Mouse (Mus musculus): ENCODE measurements around the gene Pakap. TPM values are rescaled to one million over a fixed set of nuclear protein-coding genes. Genes with fewer than 3 reads are reported as not detected.

Pakap gene
- polyA plus RNA-seq, 1 experiment from 2014 or later = 12.7 TPM

DNA sequence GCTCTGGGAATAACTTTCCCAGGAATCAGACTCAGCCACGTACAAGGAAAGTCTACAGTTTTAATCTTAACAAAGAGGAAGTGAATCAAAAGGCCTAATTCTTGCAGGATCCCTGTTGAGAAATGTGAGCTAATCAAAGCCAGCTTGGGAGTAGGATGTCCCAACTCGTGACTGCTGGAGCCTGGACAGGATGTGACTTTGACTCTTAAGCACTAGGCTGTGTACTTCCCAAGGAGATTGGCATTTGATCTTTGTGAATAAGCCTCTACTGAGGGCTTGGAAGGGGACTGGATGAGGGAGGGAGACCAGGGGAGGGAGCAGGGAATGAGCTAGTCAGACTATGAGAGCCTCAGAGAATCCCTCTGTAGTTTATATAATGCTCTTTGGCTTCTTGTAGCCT is 298.1 kb downstream of the Pakap start:
- 19% methylated on average over 2 of the region's 2 CpGs for WGBS
- H3K9me3 ChIP-seq (replicated peaks; ENCODE audit: control insufficient read depth, low read length, poor library complexity, severe bottlenecking) = no peaks in the 10 kb centered on the region
- no peak overlapping the region for H3K9ac ChIP-seq (ENCODE audit: low read depth, low read length)
- ATAC-seq = peak; percentile 54; the same call in 1 of the 2 replicates
- H3K27ac ChIP-seq (ENCODE audit: low read length) = no peak overlapping the region
- H3K4me1 ChIP-seq (ENCODE audit: control insufficient read depth, insufficient read depth, low read length) = peaks cover 6% of the 10 kb centered on the region; the same call in 1 of the 2 replicates
- no peaks in the 10 kb centered on the region for H3K36me3 ChIP-seq (ENCODE audit: control insufficient read depth, insufficient read depth, low read length)
- H3K4me2 ChIP-seq (ENCODE audit: low read length) = no peak overlapping the region
- H3K4me3 ChIP-seq (ENCODE audit: low read depth, low read length) = no peak overlapping the region
- no peaks in the 10 kb centered on the region for H3K27me3 ChIP-seq (ENCODE audit: control insufficient read depth, insufficient read depth, low read depth, low read length)

- no peak; the same call in 1 of the 2 replicates for ATAC-seq
- WGBS = 64% methylated on average over 9 of the region's 9 CpGs
- no peak overlapping the region for H3K27ac ChIP-seq (ENCODE audit: low read length)
- no peak overlapping the region for H3K9ac ChIP-seq (ENCODE audit: low read depth, low read length)
- 0 out of 2 replicates have a peak overlapping the region, but pooled peaks have one; percentile 8 for H3K4me2 ChIP-seq (ENCODE audit: low read length)
- H3K36me3 ChIP-seq (ENCODE audit: control insufficient read depth, insufficient read depth, low read length) = no peaks in the 10 kb centered on the region
- peaks cover 6% of the 10 kb centered on the region; the same call in 1 of the 2 replicates for H3K4me1 ChIP-seq (ENCODE audit: control insufficient read depth, insufficient read depth, low read length)
- no peak overlapping the region for H3K4me3 ChIP-seq (ENCODE audit: low read depth, low read length)
- H3K9me3 ChIP-seq (replicated peaks; ENCODE audit: control insufficient read depth, low read length, poor library complexity, severe bottlenecking) = no peaks in the 10 kb centered on the region
- no peaks in the 10 kb centered on the region for H3K27me3 ChIP-seq (ENCODE audit: control insufficient read depth, insufficient read depth, low read depth, low read length)
Measured at GRCm38 (mm10) chr4:57866990-57867389, 299.0 kb downstream of the Pakap start.

GRCm38 (mm10) chr4:57867454-57867853 is 299.5 kb downstream of the Pakap start:
- no peak overlapping the region for H3K27ac ChIP-seq (ENCODE audit: low read length)
- H3K9me3 ChIP-seq (replicated peaks; ENCODE audit: control insufficient read depth, low read length, poor library complexity, severe bottlenecking) = no peaks in the 10 kb centered on the region
- no peak overlapping the region for H3K4me2 ChIP-seq (ENCODE audit: low read length)
- no peaks in the 10 kb centered on the region for H3K27me3 ChIP-seq (ENCODE audit: control insufficient read depth, insufficient read depth, low read depth, low read length)
- no peaks in the 10 kb centered on the region for H3K36me3 ChIP-seq (ENCODE audit: control insufficient read depth, insufficient read depth, low read length)
- ATAC-seq = no peak
- H3K9ac ChIP-seq (ENCODE audit: low read depth, low read length) = no peak overlapping the region
- WGBS = 36% methylated on average over 8 of the region's 10 CpGs
- H3K4me1 ChIP-seq (ENCODE audit: control insufficient read depth, insufficient read depth, low read length) = peaks cover 6% of the 10 kb centered on the region; the same call in 1 of the 2 replicates
- H3K4me3 ChIP-seq (ENCODE audit: low read depth, low read length) = no peak overlapping the region

DNA sequence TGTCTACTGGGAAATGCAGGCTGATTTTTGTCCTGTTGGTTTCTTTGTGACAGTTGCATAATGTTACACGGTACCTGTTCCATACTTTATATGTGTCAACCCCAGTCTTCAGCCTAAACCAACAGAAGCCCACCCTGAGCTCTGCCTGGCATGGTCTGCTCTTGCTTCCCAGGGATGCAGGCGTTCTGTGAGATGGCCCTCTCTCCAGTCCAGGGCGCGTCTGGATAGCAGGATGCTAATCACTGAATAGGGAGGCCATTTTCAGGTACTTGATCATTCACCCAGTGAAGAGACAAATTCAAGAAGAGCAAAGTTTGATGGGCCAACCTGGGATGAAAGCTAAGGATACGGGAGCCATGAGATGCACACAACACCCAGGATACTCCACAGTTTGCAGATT is 311.2 kb downstream of the Pakap start:
- no peaks in the 10 kb centered on the region for H3K9me3 ChIP-seq (replicated peaks; ENCODE audit: control insufficient read depth, low read length, poor library complexity, severe bottlenecking)
- H3K4me3 ChIP-seq (ENCODE audit: low read depth, low read length) = no peak overlapping the region
- H3K4me1 ChIP-seq (ENCODE audit: control insufficient read depth, insufficient read depth, low read length) = no peaks in the 10 kb centered on the region
- no peaks in the 10 kb centered on the region for H3K36me3 ChIP-seq (ENCODE audit: control insufficient read depth, insufficient read depth, low read length)
- H3K9ac ChIP-seq (ENCODE audit: low read depth, low read length) = no peak overlapping the region
- no peak overlapping the region for H3K4me2 ChIP-seq (ENCODE audit: low read length)
- no peak for ATAC-seq
- 93% methylated on average over 5 of the region's 5 CpGs for WGBS
- H3K27ac ChIP-seq (ENCODE audit: low read length) = no peak overlapping the region
- no peaks in the 10 kb centered on the region for H3K27me3 ChIP-seq (ENCODE audit: control insufficient read depth, insufficient read depth, low read depth, low read length)

DNA sequence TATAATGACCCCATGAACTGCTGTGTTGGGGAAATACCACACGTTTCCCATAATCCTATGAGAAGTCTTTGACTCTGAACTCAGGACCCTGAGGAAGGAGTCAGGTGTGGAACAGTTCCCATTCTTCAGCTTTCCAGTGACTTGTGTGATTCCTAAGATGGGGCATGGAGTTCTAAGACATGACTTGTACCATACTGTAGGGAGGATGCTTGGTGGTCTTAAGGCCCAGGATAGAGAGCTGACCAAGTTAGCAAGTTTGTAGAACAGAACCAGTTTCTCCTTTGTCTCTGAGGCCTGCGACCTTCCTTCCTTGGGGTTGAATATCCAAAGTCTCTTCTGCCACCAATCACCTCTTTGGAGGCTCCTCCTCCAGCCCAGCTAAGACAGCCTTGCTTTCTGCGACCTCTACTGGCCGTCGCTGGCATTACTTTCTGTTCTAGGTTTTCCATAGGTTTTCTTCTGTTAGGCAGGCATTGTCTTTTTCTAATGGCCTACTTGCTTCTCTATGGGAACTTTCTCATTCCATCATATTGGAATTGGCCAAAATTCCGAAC is 311.9 kb downstream of the Pakap start:
- H3K4me1 ChIP-seq (ENCODE audit: control insufficient read depth, insufficient read depth, low read length) = no peaks in the 10 kb centered on the region
- no peaks in the 10 kb centered on the region for H3K27me3 ChIP-seq (ENCODE audit: control insufficient read depth, insufficient read depth, low read depth, low read length)
- H3K9me3 ChIP-seq (replicated peaks; ENCODE audit: control insufficient read depth, low read length, poor library complexity, severe bottlenecking) = no peaks in the 10 kb centered on the region
- no peak overlapping the region for H3K4me3 ChIP-seq (ENCODE audit: low read depth, low read length)
- 16% methylated on average over 6 of the region's 6 CpGs for WGBS
- H3K9ac ChIP-seq (ENCODE audit: low read depth, low read length) = no peak overlapping the region
- H3K4me2 ChIP-seq (ENCODE audit: low read length) = no peak overlapping the region
- no peak overlapping the region for H3K27ac ChIP-seq (ENCODE audit: low read length)
- no peaks in the 10 kb centered on the region for H3K36me3 ChIP-seq (ENCODE audit: control insufficient read depth, insufficient read depth, low read length)
- ATAC-seq = peak; percentile 48; the same call in 1 of the 2 replicates

DNA sequence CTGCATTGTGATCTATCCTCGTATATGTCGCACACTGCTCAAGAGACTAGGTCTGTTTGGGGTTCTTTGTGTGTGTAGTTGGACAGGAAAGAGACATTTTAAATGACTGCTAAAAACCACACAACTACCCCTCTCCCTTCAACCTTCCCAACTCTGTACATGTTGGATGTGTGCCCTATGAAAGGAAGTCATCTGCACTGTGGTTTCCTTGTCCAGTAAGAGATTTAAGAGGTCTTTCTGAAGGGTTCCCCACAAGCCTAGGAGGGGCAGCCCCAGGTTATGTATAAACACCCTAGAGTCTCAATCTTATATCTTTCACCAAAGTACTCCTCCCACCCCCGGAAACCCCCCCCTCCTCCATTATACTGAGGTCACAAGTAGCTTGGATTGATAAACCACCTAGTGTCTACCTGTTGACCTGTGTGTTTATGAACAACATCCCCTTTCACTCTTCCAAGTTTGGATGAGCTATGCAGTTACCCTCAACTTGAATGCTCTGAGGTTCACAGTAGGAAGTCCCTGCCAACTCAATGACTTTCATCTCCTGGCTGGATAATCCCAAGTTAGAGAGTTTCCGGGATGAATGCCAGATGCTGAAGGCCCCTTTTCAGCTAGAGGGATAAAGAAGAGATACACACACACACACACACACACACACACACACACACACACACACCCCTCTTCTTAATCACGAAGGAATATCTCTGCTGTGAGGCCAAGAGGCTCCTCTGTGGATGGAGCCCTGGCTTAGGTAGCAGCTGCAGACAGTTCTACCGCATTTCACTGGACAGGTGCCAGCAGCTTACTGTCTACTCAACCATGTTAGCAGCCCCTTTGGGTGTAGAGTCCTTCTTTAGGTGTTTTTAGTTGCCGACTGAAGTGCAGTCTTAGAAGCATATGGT is 315.8 kb downstream of the Pakap start:
- no peak for ATAC-seq
- no peaks in the 10 kb centered on the region for H3K36me3 ChIP-seq (ENCODE audit: control insufficient read depth, insufficient read depth, low read length)
- H3K4me1 ChIP-seq (ENCODE audit: control insufficient read depth, insufficient read depth, low read length) = no peaks in the 10 kb centered on the region
- no peak overlapping the region for H3K9ac ChIP-seq (ENCODE audit: low read depth, low read length)
- H3K27me3 ChIP-seq (ENCODE audit: control insufficient read depth, insufficient read depth, low read depth, low read length) = no peaks in the 10 kb centered on the region
- no peak overlapping the region for H3K4me2 ChIP-seq (ENCODE audit: low read length)
- H3K27ac ChIP-seq (ENCODE audit: low read length) = no peak overlapping the region
- no peak overlapping the region for H3K4me3 ChIP-seq (ENCODE audit: low read depth, low read length)
- H3K9me3 ChIP-seq (replicated peaks; ENCODE audit: control insufficient read depth, low read length, poor library complexity, severe bottlenecking) = no peaks in the 10 kb centered on the region
- 72% methylated on average over 7 of the region's 7 CpGs for WGBS

- Histone ChIP-seq H3K4me2 (ENCODE audit: low read length) (no peak overlapping the region), H3K36me3 (ENCODE audit: control insufficient read depth, insufficient read depth, low read length) (no peaks in the 10 kb centered on the region), H3K4me1 (ENCODE audit: control insufficient read depth, insufficient read depth, low read length) (no peaks in the 10 kb centered on the region), H3K27me3 (ENCODE audit: control insufficient read depth, insufficient read depth, low read depth, low read length) (no peaks in the 10 kb centered on the region), H3K9ac (ENCODE audit: low read depth, low read length) (no peak overlapping the region), H3K27ac (ENCODE audit: low read length) (no peak overlapping the region), H3K4me3 (ENCODE audit: low read depth, low read length) (no peak overlapping the region), H3K9me3 (replicated peaks; ENCODE audit: control insufficient read depth, low read length, poor library complexity, severe bottlenecking) (no peaks in the 10 kb centered on the region)
- no peak for ATAC-seq
- 91% methylated on average over 3 of the region's 3 CpGs for WGBS
Measured at GRCm38 (mm10) chr4:57884511-57884910, 316.5 kb downstream of the Pakap start.

- no peak overlapping the region for H3K9ac ChIP-seq (ENCODE audit: low read depth, low read length)
- H3K4me3 ChIP-seq (ENCODE audit: low read depth, low read length) = no peak overlapping the region
- H3K27ac ChIP-seq (ENCODE audit: low read length) = no peak overlapping the region
- H3K9me3 ChIP-seq (replicated peaks; ENCODE audit: control insufficient read depth, low read length, poor library complexity, severe bottlenecking) = no peaks in the 10 kb centered on the region
- H3K4me2 ChIP-seq (ENCODE audit: low read length) = no peak overlapping the region
- no peak for ATAC-seq
- no peaks in the 10 kb centered on the region for H3K4me1 ChIP-seq (ENCODE audit: control insufficient read depth, insufficient read depth, low read length)
- WGBS = 71% methylated on average over 2 of the region's 2 CpGs
- no peaks in the 10 kb centered on the region for H3K27me3 ChIP-seq (ENCODE audit: control insufficient read depth, insufficient read depth, low read depth, low read length)
- H3K36me3 ChIP-seq (ENCODE audit: control insufficient read depth, insufficient read depth, low read length) = no peaks in the 10 kb centered on the region
Measured at GRCm38 (mm10) chr4:57885186-57885585, 317.2 kb downstream of the Pakap start.
